Mouse (Mus musculus) C2C12 (cell line): ENCODE measurements at regions not wholly inside any gene's neighbourhood (a gene's known extent, or its start where the extent isn't known, plus 50 kb on each side); places are given as distances from the start of the nearest gene placed in this dataset.

ENCODE experiments used
- H3K27me3 ChIP-seq: one replicate; pipeline ENCODE4 v1.6.1; 2011; ENCODE audit not compliant: control insufficient read depth, insufficient read depth, insufficient read length
- H3K36me3 ChIP-seq: one replicate; pipeline ENCODE4 v1.6.1; 2011; ENCODE audit not compliant: control insufficient read depth, insufficient read depth
- H3K4me3 ChIP-seq: one replicate; pipeline ENCODE4 v1.5.1; 2011; ENCODE audit warnings: mild to moderate bottlenecking, control low read depth; ENCODE audit not compliant: poor library complexity, insufficient read depth, severe bottlenecking
- H3K79me2 ChIP-seq: one replicate; pipeline ENCODE4 v1.6.1; 2011; ENCODE audit not compliant: control insufficient read depth, insufficient read depth
- H3K79me3 ChIP-seq: one replicate; pipeline ENCODE4 v1.6.1; 2011; ENCODE audit warnings: low read depth, control low read depth
- H3ac ChIP-seq: one replicate; pipeline ENCODE3; 2011; ENCODE audit warnings: low read depth; ENCODE audit not compliant: control insufficient read depth, insufficient read length
- CEBPB ChIP-seq: IDR thresholded peaks from one replicate; pipeline ENCODE4 v1.6.1; 2011; ENCODE audit warnings: low read depth, mild to moderate bottlenecking, control low read depth, moderate library complexity
- CTCF ChIP-seq: IDR thresholded peaks from one replicate; pipeline ENCODE4 v1.5.1; 2011; ENCODE audit not compliant: control insufficient read depth, insufficient read depth, insufficient read length
- FOSL1 ChIP-seq: IDR thresholded peaks from one replicate; pipeline ENCODE4 v1.8.0; 2011; ENCODE audit warnings: mild to moderate bottlenecking, low read length; ENCODE audit not compliant: poor library complexity, insufficient read depth, severe bottlenecking
- MAX ChIP-seq: IDR thresholded peaks from one replicate; pipeline ENCODE4 v1.6.1; 2011; ENCODE audit warnings: mild to moderate bottlenecking, control low read depth
- MYOD1 ChIP-seq: IDR thresholded peaks from one replicate; pipeline ENCODE4 v1.6.1; 2011; ENCODE audit warnings: low read depth; ENCODE audit not compliant: control insufficient read depth, insufficient read length
- MYOG ChIP-seq: IDR thresholded peaks from one replicate; pipeline ENCODE4 v1.6.1; 2011; ENCODE audit not compliant: control insufficient read depth, insufficient read length; ENCODE audit errors: extremely low read depth
- USF1 ChIP-seq: IDR thresholded peaks from one replicate; pipeline ENCODE4 v1.6.1; 2011; ENCODE audit warnings: low read depth, mild to moderate bottlenecking, control low read depth, moderate library complexity

GRCm38 (mm10) chr1:194032603-194033002 lies 585.4 kb upstream of the Plxna2 start:
- Histone ChIP-seq H3K79me2 (no peaks in the 10 kb centered on the region), H3K79me3 (no peaks in the 10 kb centered on the region), H3K4me3 (no peak overlapping the region), H3K27me3 (no peaks in the 10 kb centered on the region), H3ac (no peak overlapping the region), H3K36me3 (no peaks in the 10 kb centered on the region)
- TF ChIP-seq MYOG (no peak), MYOD1 (no peak), MAX (no peak), CEBPB (no peak), FOSL1 (no peak), USF1 (no peak), CTCF (no peak)

- no peak for TF ChIP-seq CEBPB
- TF ChIP-seq USF1: no peak
- no peak for TF ChIP-seq MYOG
- no peak for TF ChIP-seq MYOD1
- TF ChIP-seq MAX: no peak
- no peak for TF ChIP-seq FOSL1
- no peak for TF ChIP-seq CTCF
- no peaks in the 10 kb centered on the region for H3K36me3 ChIP-seq
- no peak overlapping the region for H3K4me3 ChIP-seq
Measured at GRCm38 (mm10) chr1:194030651-194031228, 587.3 kb upstream of the Plxna2 start.

GRCm38 (mm10) chr1:194026958-194027692 lies 590.9 kb upstream of the Plxna2 start:
- H3K79me2 ChIP-seq: no peaks in the 10 kb centered on the region
- H3K4me3 ChIP-seq: no peak overlapping the region
- no peaks in the 10 kb centered on the region for H3K79me3 ChIP-seq

More at GRCm38 (mm10) chr1:194030651-194031228, 587.3 kb upstream of the Plxna2 start:
- Histone ChIP-seq H3ac (no peak overlapping the region), H3K27me3 (no peaks in the 10 kb centered on the region), H3K79me3 (no peaks in the 10 kb centered on the region), H3K79me2 (no peaks in the 10 kb centered on the region)

GRCm38 (mm10) chr1:194026213-194026612 lies 591.8 kb upstream of the Plxna2 start:
- Histone ChIP-seq H3ac (no peak overlapping the region), H3K79me2 (no peaks in the 10 kb centered on the region), H3K27me3 (no peaks in the 10 kb centered on the region), H3K36me3 (no peaks in the 10 kb centered on the region), H3K4me3 (no peak overlapping the region), H3K79me3 (no peaks in the 10 kb centered on the region)
- TF ChIP-seq FOSL1 (no peak), CTCF (no peak)

More at GRCm38 (mm10) chr1:194026958-194027692, 590.9 kb upstream of the Plxna2 start:
- Histone ChIP-seq H3ac (no peak overlapping the region), H3K27me3 (no peaks in the 10 kb centered on the region), H3K36me3 (no peaks in the 10 kb centered on the region)
- TF ChIP-seq FOSL1: no peak
- no peak for TF ChIP-seq MYOD1
- no peak for TF ChIP-seq MAX
- TF ChIP-seq MYOG: no peak
- TF ChIP-seq CTCF: no peak
- no peak for TF ChIP-seq CEBPB
- TF ChIP-seq USF1: no peak

GRCm38 (mm10) chr1:194019282-194019681 lies 598.7 kb upstream of the Plxna2 start:
- H3K4me3 ChIP-seq: no peak overlapping the region
- no peaks in the 10 kb centered on the region for H3K79me2 ChIP-seq
- no peak for TF ChIP-seq FOSL1
- no peak for TF ChIP-seq USF1
- no peak for TF ChIP-seq MYOD1
- TF ChIP-seq CTCF: no peak
- no peak for TF ChIP-seq CEBPB
- TF ChIP-seq MAX: no peak
- no peak for TF ChIP-seq MYOG
- H3K27me3 ChIP-seq: no peaks in the 10 kb centered on the region
- H3K79me3 ChIP-seq: no peaks in the 10 kb centered on the region
- H3K36me3 ChIP-seq: no peaks in the 10 kb centered on the region
- H3ac ChIP-seq: no peak overlapping the region
